Mouse (Mus musculus): ENCODE measurements around the gene Gap43. TPM values are rescaled to one million over a fixed set of nuclear protein-coding genes. Genes with fewer than 3 reads are reported as not detected.
"Not testable (repeated sequence)": the region's sequence is repeated elsewhere in the genome, so short reads cannot be mapped to it uniquely, and the experiment has no call there.

Gene Gap43
- polyA plus RNA-seq (2016; fragmentation: Nextera tagmentation; extraction: Ambion mirVana): 131 and 203 TPM in 2 replicates

DNA sequence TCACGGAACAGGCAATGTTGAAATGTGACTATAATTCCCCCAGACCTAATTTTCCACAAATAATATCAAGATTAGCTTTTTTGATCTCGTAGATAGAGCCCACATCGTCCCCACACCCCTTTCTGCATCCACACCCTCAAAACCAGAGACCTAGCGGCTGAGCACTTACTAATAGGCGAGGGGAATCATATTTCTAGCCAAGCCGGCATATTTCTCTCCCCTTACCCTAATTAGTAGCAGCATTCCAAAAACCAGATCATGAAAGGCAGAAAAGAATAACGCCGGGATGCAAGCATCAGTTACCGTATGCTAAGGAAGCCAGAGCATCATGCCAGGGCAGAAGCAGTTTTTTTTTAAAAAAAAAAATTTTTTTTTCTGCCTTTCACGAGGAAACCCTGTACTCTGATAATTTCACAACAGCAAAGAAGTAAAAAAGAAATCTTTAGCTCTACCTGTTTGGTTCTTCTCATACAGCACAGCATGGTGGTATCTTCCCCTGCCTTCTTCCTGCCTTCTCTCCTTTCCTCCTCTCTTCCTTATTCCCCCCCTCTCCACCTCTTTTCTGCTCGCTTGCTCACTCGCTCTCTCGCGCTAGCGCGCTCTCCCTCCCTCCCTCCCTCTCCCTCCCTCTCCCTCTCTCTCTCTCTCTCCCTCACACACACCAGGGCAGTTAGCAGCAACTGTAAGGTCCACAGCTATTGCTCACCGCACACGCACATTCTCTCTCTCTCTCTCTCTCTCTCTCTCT, at the start of gene Gap43:
Gap43 (minus strand) TSS at position 631 of the 748 bp plus-strand sequence.
- peaks cover 33% of the 10 kb centered on the region for H3K27me3 ChIP-seq (ENCODE audit: low read depth, poor library complexity, severe bottlenecking)
- H3K4me1 ChIP-seq: peaks cover 56% of the 10 kb centered on the region
- under 1% methylated on average over 17 of the region's 18 CpGs for WGBS

DNA sequence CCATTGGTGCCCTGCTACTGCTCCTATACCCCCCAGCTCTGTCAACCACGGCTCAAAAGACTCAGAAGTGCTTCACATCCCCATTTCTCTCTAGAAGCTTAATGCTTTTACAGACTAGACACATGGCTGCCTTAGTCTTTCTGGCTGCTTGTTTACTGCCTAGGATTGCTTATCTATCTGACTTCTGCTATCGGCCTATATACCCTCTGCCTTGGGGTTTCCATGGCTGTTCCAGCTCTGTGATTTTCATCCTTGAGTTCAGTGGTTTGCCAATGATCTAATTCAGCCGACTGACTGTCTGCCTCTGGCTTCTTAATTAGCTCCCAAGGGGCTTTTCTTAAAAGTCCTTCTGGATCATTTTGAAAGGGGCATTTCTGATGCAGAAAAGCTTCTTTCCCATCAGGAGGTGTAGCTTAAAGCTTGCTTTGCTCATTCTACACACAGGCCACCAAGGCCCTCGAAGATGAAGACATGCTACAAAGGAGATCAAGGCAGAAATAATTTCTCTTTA, 40.9 kb upstream of the Gap43 start:
- WGBS: 21% methylated on average over 4 of the region's 4 CpGs
- Histone ChIP-seq H3K27ac (replicated peaks) (no peak overlapping the region), H3K4me1 (peaks cover 13% of the 10 kb centered on the region), H3K36me3 (no peaks in the 10 kb centered on the region), H3K27me3 (ENCODE audit: low read depth, poor library complexity, severe bottlenecking) (no peaks in the 10 kb centered on the region), H3K4me3 (no peak overlapping the region), H3K9me3 (replicated peaks) (no peaks in the 10 kb centered on the region)
- DNase-seq (ENCODE audit: low spot score): no peak

More for the DNA sequence above, at the start of gene Gap43:
- Histone ChIP-seq H3K9me3 (replicated peaks) (no peaks in the 10 kb centered on the region), H3K27ac (replicated peaks) (peak within 1 kb of the TSS; percentile 80), H3K36me3 (no peaks in the 10 kb centered on the region), H3K4me3 (peak within 1 kb of the TSS; percentile 61)
- peak; percentile 58 for DNase-seq (ENCODE audit: low spot score)

DNA sequence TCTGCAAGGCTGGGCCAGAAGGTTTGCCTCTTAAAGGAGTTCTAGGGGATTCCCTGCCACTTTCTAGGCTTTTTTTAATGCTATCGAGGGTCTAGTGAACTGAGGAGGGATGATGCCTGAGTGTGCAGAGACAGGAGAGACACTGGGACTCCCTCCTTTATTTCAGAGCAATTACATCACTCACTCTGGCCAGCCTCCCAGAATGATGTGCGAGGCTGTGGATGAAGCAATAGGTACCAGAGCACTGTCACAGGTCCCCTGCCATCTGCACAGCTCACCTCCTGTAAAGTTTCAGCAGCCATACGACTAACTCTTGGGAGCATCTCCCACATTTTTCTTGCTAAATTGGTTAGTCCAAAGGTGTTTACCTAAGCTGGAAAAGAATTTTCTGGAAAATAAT, 40.2 kb upstream of the Gap43 start:
- Histone ChIP-seq H3K4me1 (peaks cover 13% of the 10 kb centered on the region), H3K9me3 (replicated peaks) (no peaks in the 10 kb centered on the region), H3K4me3 (no peak overlapping the region), H3K36me3 (no peaks in the 10 kb centered on the region), H3K27me3 (ENCODE audit: low read depth, poor library complexity, severe bottlenecking) (no peaks in the 10 kb centered on the region), H3K27ac (replicated peaks) (peak overlapping the region; percentile 42; the same call in 1 of the 2 replicates)
- 41% methylated on average over 3 of the region's 3 CpGs for WGBS
- DNase-seq (ENCODE audit: low spot score): no peak

DNA sequence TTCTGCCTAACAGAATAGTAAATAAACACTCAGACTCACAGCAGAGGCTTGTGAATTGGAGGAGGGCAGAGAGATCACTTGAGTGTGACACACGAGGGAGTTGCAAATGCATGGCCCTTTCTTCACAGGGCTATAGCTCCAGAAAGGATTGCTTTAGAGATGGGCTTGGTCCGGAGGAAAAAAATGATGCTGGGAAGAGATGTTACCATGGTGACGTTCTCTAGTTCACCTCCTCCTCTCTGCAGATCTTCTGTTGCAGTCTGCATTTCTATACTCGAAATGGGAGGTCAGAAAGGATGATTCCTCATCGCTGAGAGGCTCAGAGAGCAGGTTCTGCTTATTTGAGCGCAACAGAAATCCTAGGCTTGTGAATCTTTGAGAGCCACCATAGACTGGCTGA, 29.7 kb upstream of the Gap43 start:
- H3K27ac ChIP-seq (replicated peaks): no peak overlapping the region
- no peak overlapping the region for H3K4me3 ChIP-seq
- DNase-seq (ENCODE audit: low spot score): no peak
- no peaks in the 10 kb centered on the region for H3K27me3 ChIP-seq (ENCODE audit: low read depth, poor library complexity, severe bottlenecking)
- 0 out of 2 replicates have a peak, but pooled peaks cover 5% of the 10 kb centered on the region for H3K4me1 ChIP-seq
- H3K9me3 ChIP-seq (replicated peaks): no peaks in the 10 kb centered on the region
- 72% methylated on average over 6 of the region's 6 CpGs for WGBS
- H3K36me3 ChIP-seq: no peaks in the 10 kb centered on the region

DNA sequence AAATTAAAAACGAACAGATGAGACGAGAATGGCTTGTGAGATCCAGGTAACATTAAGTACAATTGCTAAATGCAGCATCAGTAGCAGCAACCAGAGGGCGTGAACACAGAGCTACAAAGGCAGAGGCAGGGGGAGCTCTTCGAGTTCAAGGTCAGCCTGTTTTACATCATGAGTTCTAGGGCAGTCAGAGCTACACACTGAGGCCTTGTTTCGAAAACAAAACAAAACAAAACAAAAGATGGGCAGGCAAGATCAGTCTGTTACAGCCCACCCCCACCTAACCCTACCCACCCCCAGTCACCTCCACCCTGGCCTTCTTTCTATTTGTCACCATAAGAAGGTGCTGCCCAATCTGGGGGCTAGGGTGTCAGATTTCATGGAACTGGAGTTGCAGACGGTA, 28.9 kb upstream of the Gap43 start:
- no peaks in the 10 kb centered on the region for H3K36me3 ChIP-seq
- 85% methylated on average over 6 of the region's 6 CpGs for WGBS
- H3K27ac ChIP-seq (replicated peaks): no peak overlapping the region
- 0 out of 2 replicates have a peak, but pooled peaks cover 5% of the 10 kb centered on the region for H3K4me1 ChIP-seq
- H3K27me3 ChIP-seq (ENCODE audit: low read depth, poor library complexity, severe bottlenecking): no peaks in the 10 kb centered on the region
- H3K9me3 ChIP-seq (replicated peaks): no peaks in the 10 kb centered on the region
- H3K4me3 ChIP-seq: no peak overlapping the region
- DNase-seq (ENCODE audit: low spot score): no peak

DNA sequence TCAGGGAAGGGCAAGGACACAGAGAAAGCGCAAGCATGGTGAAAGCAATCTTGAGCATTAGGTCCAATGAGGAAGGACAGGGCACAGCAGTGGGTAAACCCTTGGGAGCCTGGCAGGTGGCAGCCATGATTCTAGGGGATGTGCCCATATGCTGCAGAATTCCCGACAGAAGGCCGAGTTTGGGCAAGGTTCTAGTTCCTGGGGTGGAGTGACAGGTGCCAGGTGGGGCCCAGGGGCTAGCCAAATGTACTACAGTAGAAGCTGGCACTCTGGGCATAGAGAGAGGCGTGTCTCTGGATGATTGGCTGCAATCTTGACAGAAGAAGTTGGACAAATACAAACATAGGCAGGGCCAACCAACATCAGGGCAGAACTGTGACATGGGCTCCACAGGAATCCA, 19.6 kb upstream of the Gap43 start:
- Histone ChIP-seq H3K27me3 (ENCODE audit: low read depth, poor library complexity, severe bottlenecking) (no peaks in the 10 kb centered on the region), H3K4me3 (no peak overlapping the region), H3K27ac (replicated peaks) (no peak overlapping the region), H3K36me3 (no peaks in the 10 kb centered on the region), H3K9me3 (replicated peaks) (no peaks in the 10 kb centered on the region), H3K4me1 (no peaks in the 10 kb centered on the region)
- no peak for DNase-seq (ENCODE audit: low spot score)
- WGBS: 93% methylated on average over 4 of the region's 4 CpGs

DNA sequence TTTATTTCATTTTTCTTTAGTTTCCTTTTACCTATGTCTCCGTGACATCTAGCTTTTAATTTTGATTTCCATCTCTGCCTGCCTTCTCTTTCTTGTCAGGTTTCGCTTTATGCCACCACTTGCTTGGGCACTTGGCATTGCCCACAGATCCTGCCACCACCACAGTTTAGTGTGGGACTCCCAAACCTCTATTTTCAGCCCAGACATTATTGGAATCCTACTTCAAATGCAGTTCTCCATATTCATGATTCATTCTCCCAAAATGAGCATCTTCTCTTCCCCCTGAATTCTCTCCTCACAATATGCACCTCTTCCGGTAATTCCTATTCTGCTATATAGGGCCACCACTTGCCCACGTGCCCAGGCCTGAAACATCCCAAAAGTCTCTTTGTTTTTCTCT, 17.6 kb upstream of the Gap43 start:
- Histone ChIP-seq H3K27ac (replicated peaks) (no peak overlapping the region), H3K27me3 (ENCODE audit: low read depth, poor library complexity, severe bottlenecking) (no peaks in the 10 kb centered on the region), H3K4me1 (no peaks in the 10 kb centered on the region), H3K36me3 (no peaks in the 10 kb centered on the region), H3K9me3 (replicated peaks) (no peaks in the 10 kb centered on the region), H3K4me3 (no peak overlapping the region)
- 90% methylated on average over 4 of the region's 4 CpGs for WGBS
- DNase-seq (ENCODE audit: low spot score): no peak

DNA sequence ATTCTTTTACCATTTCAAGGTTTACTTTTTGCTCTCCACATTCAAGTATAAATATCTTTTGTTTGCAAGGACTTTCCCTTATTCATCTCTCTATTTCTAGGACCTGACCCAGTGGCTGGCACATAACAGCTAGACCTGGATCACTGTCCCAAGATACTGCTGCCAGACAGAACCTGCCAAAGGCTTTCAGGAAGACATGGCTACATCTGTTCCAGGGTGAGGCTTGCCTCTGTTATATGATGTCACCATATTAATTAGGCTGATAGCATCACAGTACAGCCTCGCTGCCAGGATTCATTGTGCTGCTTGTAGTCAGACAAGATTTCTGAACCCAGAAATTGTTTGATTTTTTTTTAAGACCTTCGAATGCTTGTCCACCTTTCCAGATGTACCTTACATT, 9.6 kb upstream of the Gap43 start:
- 84% methylated on average over 2 of the region's 2 CpGs for WGBS
- Histone ChIP-seq H3K4me1 (no peaks in the 10 kb centered on the region), H3K27ac (replicated peaks) (no peak overlapping the region), H3K27me3 (ENCODE audit: low read depth, poor library complexity, severe bottlenecking) (no peaks in the 10 kb centered on the region), H3K4me3 (no peak overlapping the region), H3K36me3 (no peaks in the 10 kb centered on the region), H3K9me3 (replicated peaks) (peaks cover 5% of the 10 kb centered on the region; the same call in 1 of the 2 replicates)
- DNase-seq (ENCODE audit: low spot score): no peak

DNA sequence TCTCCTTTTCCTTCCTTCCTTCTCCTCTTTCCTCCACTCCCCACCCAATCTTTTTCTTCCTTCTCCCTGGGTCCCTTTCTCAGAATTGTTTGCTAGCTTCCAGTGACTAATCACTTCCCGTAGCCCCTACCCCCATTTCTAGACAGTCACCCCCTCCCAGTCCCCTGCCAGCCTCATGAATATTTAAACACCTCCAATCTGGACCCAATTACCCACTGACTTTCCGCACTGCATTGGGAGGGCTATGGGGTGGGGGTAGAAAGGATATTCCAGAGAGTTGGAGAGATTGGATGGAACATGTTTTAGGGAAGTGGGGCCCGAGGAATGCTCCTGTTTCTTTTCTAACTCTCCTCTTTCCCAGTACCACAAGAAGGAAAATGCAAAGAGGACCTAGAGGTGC, 414 bp upstream of the Gap43 start:
- Histone ChIP-seq H3K4me1 (peaks cover 51% of the 10 kb centered on the region), H3K4me3 (peak overlapping the region; percentile 61), H3K27me3 (ENCODE audit: low read depth, poor library complexity, severe bottlenecking) (peaks cover 33% of the 10 kb centered on the region)
- not testable (repeated sequence) for H3K36me3 ChIP-seq; H3K27ac ChIP-seq (replicated peaks); DNase-seq (ENCODE audit: low spot score); H3K9me3 ChIP-seq (replicated peaks)
- 6% methylated on average over 2 of the region's 3 CpGs for WGBS

DNA sequence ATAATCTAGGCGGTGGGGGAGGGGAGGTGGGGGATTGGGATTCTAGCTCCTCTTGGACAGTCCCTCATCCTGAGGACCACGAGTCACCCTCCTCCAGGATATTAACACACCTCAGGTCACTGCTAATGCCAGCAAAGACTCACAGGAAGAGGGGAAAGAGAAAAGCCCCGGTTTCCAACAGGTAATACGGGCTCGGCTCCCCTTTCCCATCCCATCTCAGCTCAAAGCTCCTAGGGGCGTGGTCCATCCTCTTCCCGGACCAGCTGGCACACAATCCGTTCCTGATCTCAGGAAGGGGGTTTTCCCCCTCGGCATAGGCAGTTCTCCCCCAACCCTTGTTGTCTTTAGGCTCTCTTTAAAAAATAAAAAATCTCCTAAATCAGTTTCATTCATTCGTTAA, 939 bp downstream of the Gap43 start:
- peaks cover 33% of the 10 kb centered on the region for H3K27me3 ChIP-seq (ENCODE audit: low read depth, poor library complexity, severe bottlenecking)
- no peaks in the 10 kb centered on the region for H3K36me3 ChIP-seq
- H3K9me3 ChIP-seq (replicated peaks): no peaks in the 10 kb centered on the region
- peak; percentile 22 for DNase-seq (ENCODE audit: low spot score)
- WGBS: 0% methylated on average over 10 of the region's 10 CpGs
- H3K27ac ChIP-seq (replicated peaks): peak overlapping the region; percentile 80
- peaks cover 56% of the 10 kb centered on the region for H3K4me1 ChIP-seq
- H3K4me3 ChIP-seq: peak overlapping the region; percentile 61

DNA sequence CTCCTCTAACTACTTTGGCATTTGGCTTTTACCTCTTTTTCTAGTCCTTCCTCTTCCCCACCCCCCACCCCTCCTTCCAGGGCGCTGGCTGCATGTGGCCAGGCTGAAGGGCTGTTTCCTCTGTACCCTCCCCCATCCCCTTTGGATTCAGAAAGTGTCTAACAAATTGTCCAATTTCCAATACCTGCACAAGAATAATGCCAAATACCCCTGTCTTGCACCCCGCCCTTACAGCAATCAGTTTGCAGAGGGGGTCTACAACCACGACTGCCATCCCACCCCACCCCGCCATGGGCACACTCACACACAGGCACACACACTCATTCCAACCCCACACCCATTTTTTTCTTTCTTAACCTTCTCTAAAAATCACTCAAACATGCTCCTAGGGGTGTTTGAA, 1.5 kb downstream of the Gap43 start:
- peak overlapping the region; percentile 80 for H3K27ac ChIP-seq (replicated peaks)
- H3K36me3 ChIP-seq: no peaks in the 10 kb centered on the region
- H3K4me3 ChIP-seq: peak overlapping the region; percentile 61
- peaks cover 56% of the 10 kb centered on the region for H3K4me1 ChIP-seq
- H3K9me3 ChIP-seq (replicated peaks): no peaks in the 10 kb centered on the region
- DNase-seq (ENCODE audit: low spot score): no peak
- WGBS: 6% methylated on average over 4 of the region's 4 CpGs
- H3K27me3 ChIP-seq (ENCODE audit: low read depth, poor library complexity, severe bottlenecking): peaks cover 33% of the 10 kb centered on the region

DNA sequence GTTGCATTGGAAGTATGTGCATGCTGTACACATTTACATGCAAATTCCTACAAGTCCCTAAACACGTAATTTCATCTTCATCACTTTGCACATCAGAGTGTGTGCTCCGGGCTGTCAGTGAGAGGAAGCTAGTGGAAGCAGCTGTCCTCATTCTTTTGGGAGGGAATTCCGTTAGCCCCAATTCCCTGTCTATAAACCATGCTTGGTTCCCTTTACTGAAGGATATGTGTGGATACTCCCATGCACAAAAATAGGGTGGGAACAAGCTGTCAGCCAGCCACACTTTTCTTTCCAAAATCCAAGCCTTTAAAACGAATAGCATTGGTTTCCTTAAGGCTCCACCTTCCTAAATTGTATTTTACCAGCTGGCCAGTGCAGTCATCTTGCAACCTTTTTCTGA, 2.1 kb downstream of the Gap43 start:
- Histone ChIP-seq H3K36me3 (no peaks in the 10 kb centered on the region), H3K4me1 (peaks cover 56% of the 10 kb centered on the region), H3K9me3 (replicated peaks) (no peaks in the 10 kb centered on the region), H3K27me3 (ENCODE audit: low read depth, poor library complexity, severe bottlenecking) (peaks cover 33% of the 10 kb centered on the region), H3K4me3 (peak overlapping the region; percentile 61), H3K27ac (replicated peaks) (peak overlapping the region; percentile 80)
- DNase-seq (ENCODE audit: low spot score): no peak
- 32% methylated on average over 4 of the region's 4 CpGs for WGBS

DNA sequence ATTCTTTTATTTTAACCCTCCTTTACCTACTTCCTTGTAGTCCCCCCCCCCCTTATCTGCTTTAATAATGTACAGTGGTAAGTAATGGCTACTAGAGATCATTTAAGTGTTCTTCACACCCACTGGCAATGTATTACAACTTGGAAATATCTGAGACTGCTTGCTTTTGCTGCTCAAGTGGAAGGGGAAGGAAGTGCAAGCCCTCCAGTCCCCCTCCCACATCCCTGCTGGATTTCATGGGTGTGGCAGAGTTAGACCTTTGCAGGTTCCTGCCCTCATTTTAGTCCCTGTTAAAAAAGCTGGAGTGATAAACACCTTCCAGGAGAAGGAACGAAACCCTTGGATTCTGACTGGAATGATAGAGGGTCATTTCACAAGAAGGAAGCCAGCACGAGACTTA, 2.8 kb downstream of the Gap43 start:
- Histone ChIP-seq H3K36me3 (no peaks in the 10 kb centered on the region), H3K4me3 (peak overlapping the region; percentile 61; the same call in 1 of the 2 replicates), H3K9me3 (replicated peaks) (no peaks in the 10 kb centered on the region), H3K27ac (replicated peaks) (0 out of 2 replicates have a peak overlapping the region, but pooled peaks have one; percentile 13), H3K4me1 (peaks cover 56% of the 10 kb centered on the region), H3K27me3 (ENCODE audit: low read depth, poor library complexity, severe bottlenecking) (peaks cover 33% of the 10 kb centered on the region)
- WGBS: 54% methylated on average over 2 of the region's 2 CpGs
- DNase-seq (ENCODE audit: low spot score): no peak
